Mouse (Mus musculus): ENCODE measurements around the gene Rpl27a.

DNA sequence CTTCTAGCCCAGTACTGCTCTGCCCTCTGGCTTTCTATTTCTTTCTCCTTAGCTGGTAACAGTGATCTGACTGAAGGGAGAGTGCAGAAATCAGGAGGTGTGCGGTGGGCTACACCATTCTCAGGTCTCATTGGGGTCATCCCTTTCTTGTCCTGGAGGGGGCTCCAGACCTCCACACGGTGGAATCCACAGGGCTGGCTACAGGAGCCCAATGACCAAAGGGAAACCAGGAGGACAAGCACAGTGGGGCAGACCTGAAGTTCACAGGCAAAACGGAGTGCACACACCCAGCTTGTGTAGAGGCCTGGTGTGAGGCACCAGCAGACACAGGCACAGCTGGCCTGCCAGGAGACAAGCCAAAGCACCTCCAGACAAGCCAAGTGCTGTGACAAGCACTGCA lies 9.4 kb downstream of the Rpl27a start:
- TF ChIP-seq GATA1 (IDR thresholded peaks at IDR 0.05; ENCODE audit: low read length) (no peak), TAL1 (IDR thresholded peaks at IDR 0.05; ENCODE audit: low read length) (no peak)
